Mouse (Mus musculus) CH12.LX (cell line): ENCODE measurements around the gene Ptges3l. TPM values are rescaled to one million over a fixed set of nuclear protein-coding genes. Genes with fewer than 3 reads are reported as not detected.
A peak's percentile ranks its signal among the peaks of the same experiment; 100 is the strongest.

ENCODE experiments used
- DNase-seq: peaks from one replicate; pipeline ENCODE4 v3.0.0-alpha.2; 2013; ENCODE audit errors: extremely low read depth
- H3K27ac ChIP-seq: 2 replicates; pipeline ENCODE4 v1.5.1; 2012; ENCODE audit warnings: low read depth, mild to moderate bottlenecking, control low read depth, moderate library complexity; ENCODE audit not compliant: insufficient read depth
- H3K27me3 ChIP-seq: replicated peaks from 2 replicates; pipeline ENCODE3; 2012; ENCODE audit warnings: inconsistent platforms
- H3K36me3 ChIP-seq, 2 experiments: replicated peaks in 1 of 2; 2 replicates each; pipeline versions ENCODE3 to v1.6.1; 2012; ENCODE audit warnings: inconsistent platforms in 1 of 2, low read length in 1 of 2, mild to moderate bottlenecking in 1 of 2, mixed read lengths in 1 of 2, moderate library complexity in 1 of 2; ENCODE audit not compliant: control insufficient read depth in 1 of 2, insufficient read depth in 1 of 2
- H3K4me1 ChIP-seq, 2 experiments: 2 replicates each; pipeline ENCODE4 v1.6.1; 2012; ENCODE audit warnings: inconsistent platforms in 1 of 2, moderate library complexity in 1 of 2; ENCODE audit not compliant: insufficient read depth in 2 of 2, control insufficient read depth in 1 of 2
- H3K4me2 ChIP-seq: 2 replicates; pipeline ENCODE4 v1.6.1; 2012; ENCODE audit warnings: low read depth, mild to moderate bottlenecking, control low read depth; ENCODE audit not compliant: poor library complexity, insufficient read depth, severe bottlenecking
- H3K4me3 ChIP-seq, 3 experiments: fragments of 150-350 bp in 1 of 3; sonication (generic) in 1 of 3; replicated peaks in 1 of 3; 2 replicates each; pipeline versions ENCODE3 to v1.5.1; 2011 to 2012; ENCODE audit warnings: low read depth in 2 of 3, low read length in 2 of 3, mild to moderate bottlenecking in 2 of 3, moderate library complexity in 2 of 3, control low read depth in 1 of 3, improper control_type of control experiment in 1 of 3, inconsistent platforms in 1 of 3, mixed read lengths in 1 of 3; ENCODE audit not compliant: poor library complexity in 1 of 3
- H3K79me2 ChIP-seq: replicated peaks from 2 replicates; pipeline ENCODE4 v1.6.1; 2012; ENCODE audit warnings: mild to moderate bottlenecking, moderate library complexity; ENCODE audit not compliant: control insufficient read depth, poor library complexity, insufficient read depth, severe bottlenecking; ENCODE audit errors: extremely low read depth
- H3K9ac ChIP-seq: 2 replicates; pipeline ENCODE4 v1.6.1; 2012; ENCODE audit warnings: low read depth, mild to moderate bottlenecking, control low read depth, moderate library complexity; ENCODE audit not compliant: insufficient read depth
- H3K9me3 ChIP-seq: replicated peaks from 2 replicates; pipeline ENCODE3; 2012; ENCODE audit warnings: low read length, inconsistent platforms, mixed read lengths
- BHLHE40 ChIP-seq: IDR thresholded peaks from 2 replicates; pipeline ENCODE4 v1.6.1; 2011; ENCODE audit warnings: mild to moderate bottlenecking, low read depth, low read length, improper control_type of control experiment
- CHD1 ChIP-seq: IDR thresholded peaks from 2 replicates; pipeline ENCODE4 v1.6.1; 2012; ENCODE audit warnings: low read depth, low read length, improper control_type of control experiment, inconsistent platforms
- CHD2 ChIP-seq: IDR thresholded peaks from 2 replicates; pipeline ENCODE4 v1.6.1; 2011; ENCODE audit warnings: low read length, improper control_type of control experiment
- CTCF ChIP-seq, 2 experiments: IDR thresholded peaks in 1 of 2; conservative IDR thresholded peaks in 1 of 2; 2 replicates each; pipeline ENCODE4 v1.5.1; 2011 to 2012; ENCODE audit warnings: low read depth in 2 of 2, low read length in 2 of 2, improper control_type of control experiment in 1 of 2, inconsistent platforms in 1 of 2, mild to moderate bottlenecking in 1 of 2, moderate library complexity in 1 of 2
- E2F4 ChIP-seq: IDR thresholded peaks from 2 replicates; pipeline ENCODE4 v1.6.1; 2011; ENCODE audit warnings: low read depth, low read length, improper control_type of control experiment; ENCODE audit not compliant: insufficient replicate concordance
- ELF1 ChIP-seq: IDR thresholded peaks from 2 replicates; pipeline ENCODE4 v1.6.1; 2014; ENCODE audit warnings: low read depth, mild to moderate bottlenecking, inconsistent platforms, low read length, improper control_type of control experiment
- EP300 ChIP-seq: IDR thresholded peaks from 2 replicates; pipeline ENCODE4 v1.6.1; 2011; ENCODE audit warnings: low read length, improper control_type of control experiment
- ETS1 ChIP-seq: conservative IDR thresholded peaks from 2 replicates; pipeline ENCODE4 v1.6.1; 2012; ENCODE audit warnings: low read depth, mild to moderate bottlenecking, inconsistent platforms, low read length, improper control_type of control experiment, moderate library complexity
- GABPA ChIP-seq: IDR thresholded peaks from 2 replicates; pipeline ENCODE4 v1.6.1; 2012; ENCODE audit warnings: low read depth, low read length, improper control_type of control experiment, inconsistent platforms; ENCODE audit not compliant: insufficient replicate concordance
- IRF4 ChIP-seq: IDR thresholded peaks from 2 replicates; pipeline ENCODE4 v1.6.1; 2014; ENCODE audit warnings: low read depth, mild to moderate bottlenecking, inconsistent platforms, low read length, improper control_type of control experiment
- JUN ChIP-seq: IDR thresholded peaks from 2 replicates; pipeline ENCODE4 v1.6.1; 2011; ENCODE audit warnings: low read depth, mild to moderate bottlenecking, low read length, improper control_type of control experiment, moderate library complexity; ENCODE audit not compliant: insufficient read depth
- JUND ChIP-seq: conservative IDR thresholded peaks from 2 replicates; pipeline ENCODE4 v1.6.1; 2011; ENCODE audit warnings: low read depth, low read length, improper control_type of control experiment
- KAT2A ChIP-seq: IDR thresholded peaks from 2 replicates; pipeline ENCODE4 v1.6.1; 2012; ENCODE audit warnings: low read length, improper control_type of control experiment, inconsistent platforms; ENCODE audit not compliant: insufficient replicate concordance
- MAFK ChIP-seq: IDR thresholded peaks from 2 replicates; pipeline ENCODE4 v1.6.1; 2011; ENCODE audit warnings: low read length, improper control_type of control experiment; ENCODE audit not compliant: insufficient replicate concordance
- MAZ ChIP-seq: IDR thresholded peaks from 2 replicates; pipeline ENCODE4 v1.6.1; 2012; ENCODE audit warnings: low read depth, mild to moderate bottlenecking, inconsistent platforms, low read length, improper control_type of control experiment, moderate library complexity
- MEF2A ChIP-seq: IDR thresholded peaks from 2 replicates; pipeline ENCODE4 v1.6.1; 2014; ENCODE audit warnings: low read depth, mild to moderate bottlenecking, inconsistent platforms, low read length, improper control_type of control experiment, borderline replicate concordance
- MYC ChIP-seq: IDR thresholded peaks from 2 replicates; pipeline ENCODE4 v1.6.1; 2011; ENCODE audit warnings: low read depth, mild to moderate bottlenecking, improper control_type of control experiment, low read length
- NELFE ChIP-seq: IDR thresholded peaks from 2 replicates; pipeline ENCODE4 v1.6.1; 2011; ENCODE audit warnings: low read depth, low read length, improper control_type of control experiment
- PAX5 ChIP-seq: IDR thresholded peaks from 2 replicates; pipeline ENCODE4 v1.6.1; 2012; ENCODE audit warnings: low read length, inconsistent platforms, mixed read lengths
- POLR2A ChIP-seq: IDR thresholded peaks from 2 replicates; pipeline ENCODE4 v1.6.1; 2011; ENCODE audit warnings: low read depth, mild to moderate bottlenecking, improper control_type of control experiment, low read length
- RAD21 ChIP-seq: IDR thresholded peaks from 2 replicates; pipeline ENCODE4 v1.6.1; 2011; ENCODE audit warnings: low read depth, mild to moderate bottlenecking, low read length, improper control_type of control experiment, moderate library complexity
- RCOR1 ChIP-seq: conservative IDR thresholded peaks from 2 replicates; pipeline ENCODE4 v1.6.1; 2012; ENCODE audit warnings: low read depth, mild to moderate bottlenecking, inconsistent platforms, low read length, improper control_type of control experiment
- SIN3A ChIP-seq: IDR thresholded peaks from 2 replicates; pipeline ENCODE4 v1.6.1; 2012; ENCODE audit warnings: low read length, improper control_type of control experiment, inconsistent platforms
- SMC3 ChIP-seq: IDR thresholded peaks from 2 replicates; pipeline ENCODE4 v1.6.1; 2011; ENCODE audit warnings: low read depth, low read length, improper control_type of control experiment
- TBP ChIP-seq: conservative IDR thresholded peaks from 2 replicates; pipeline ENCODE4 v1.6.1; 2011; ENCODE audit warnings: low read depth, low read length, improper control_type of control experiment
- TCF12 ChIP-seq: IDR thresholded peaks from 2 replicates; pipeline ENCODE4 v1.6.1; 2014; ENCODE audit warnings: low read depth, mild to moderate bottlenecking, inconsistent platforms, low read length, improper control_type of control experiment
- UBTF ChIP-seq: IDR thresholded peaks from 2 replicates; pipeline ENCODE4 v1.6.1; 2012; ENCODE audit warnings: low read depth, mild to moderate bottlenecking, inconsistent platforms, low read length, improper control_type of control experiment, moderate library complexity
- USF1 ChIP-seq: IDR thresholded peaks from 2 replicates; pipeline ENCODE4 v1.6.1; 2014; ENCODE audit warnings: low read depth, mild to moderate bottlenecking, inconsistent platforms, low read length, improper control_type of control experiment
- USF2 ChIP-seq: conservative IDR thresholded peaks from 2 replicates; pipeline ENCODE4 v1.6.1; 2011; ENCODE audit warnings: low read depth, low read length, improper control_type of control experiment
- ZC3H11A ChIP-seq: IDR thresholded peaks from 2 replicates; pipeline ENCODE4 v1.6.1; 2012; ENCODE audit warnings: low read depth, mild to moderate bottlenecking, inconsistent platforms, low read length, improper control_type of control experiment
- ZMIZ1 ChIP-seq: IDR thresholded peaks from 2 replicates; pipeline ENCODE4 v1.6.1; 2012; ENCODE audit warnings: low read depth, mild to moderate bottlenecking, inconsistent platforms, low read length, improper control_type of control experiment
- ZNF384 ChIP-seq: IDR thresholded peaks from 2 replicates; pipeline ENCODE4 v1.6.1; 2012; ENCODE audit warnings: low read depth, low read length, improper control_type of control experiment, inconsistent platforms
- dilution Hi-C: fragments of 300-500 bp; cut with MboI; formaldehyde crosslinking; loops from 2 replicates; pipeline ENCODE4 v1.14.3; 2020; ENCODE audit warnings: low sequenced_read_pairs; ENCODE audit not compliant: extremely low pct_unique_long_range_greater_than_20kb, extremely low pct_ligation_motif_present
- in situ Hi-C: fragments of 300-500 bp; cut with MboI; formaldehyde crosslinking; loops from 3 replicates; pipeline ENCODE4 v1.14.3; 2019; ENCODE audit warnings: low sequenced_read_pairs, low pct_ligation_motif_present, low pct_unique_long_range_greater_than_20kb, mixed read lengths
- polyA plus RNA-seq: library from polyadenylated mRNA; unstranded; fragments of >175 nt; gene quantifications from 2 replicates; pipeline ENCODE4 v1.2.1, GENCODE M21; 2012; ENCODE audit warnings: low read depth; ENCODE audit not compliant: insufficient read length
- total RNA-seq, 2 experiments: library from RNA; depleted of rRNA; stranded (reverse); fragments of 300-350 nt in 1 of 2; fragments of >200 nt in 1 of 2; gene quantifications; 2 replicates each; pipeline ENCODE4 v1.2.3; 2012 to 2014

Ptges3l gene
- total and polyA plus RNA-seq, 3 experiments: 1.9 to 3.0 (median 2.4) TPM

- TF ChIP-seq SMC3: no peak
- TF ChIP-seq GABPA: no peak; the same call in 1 of the 2 replicates
- 0 out of 4 replicates have a peak, but pooled peaks of 1 of the 2 experiments have one; percentile 1 for TF ChIP-seq CTCF (conservative IDR thresholded peaks at IDR 0.05 in 1 of 2, IDR thresholded peaks at IDR 0.05 in 1 of 2; ENCODE audit: low read depth in 2 of 2, low read length in 2 of 2)
- 0 out of 2 replicates have a peak, but pooled peaks have one; percentile 52 for TF ChIP-seq MYC
- 0 out of 2 replicates have a peak, but pooled peaks have one; percentile 53 for TF ChIP-seq RCOR1
- peak; percentile 53; the same call in 1 of the 2 replicates for TF ChIP-seq TBP
- TF ChIP-seq KAT2A: peak; percentile 80; the same call in 1 of the 2 replicates
- peak; percentile 37 for TF ChIP-seq JUND
- peak; percentile 63; the same call in 1 of the 2 replicates for TF ChIP-seq ELF1
- peak; percentile 67 for TF ChIP-seq NELFE
- TF ChIP-seq UBTF: 0 out of 2 replicates have a peak, but pooled peaks have one; percentile 72
Observed at GRCm38 (mm10) chr11:101417101-101417855, 7.9 kb downstream of the Ptges3l start, which contains the start of gene Aarsd1 (continued).

DNA sequence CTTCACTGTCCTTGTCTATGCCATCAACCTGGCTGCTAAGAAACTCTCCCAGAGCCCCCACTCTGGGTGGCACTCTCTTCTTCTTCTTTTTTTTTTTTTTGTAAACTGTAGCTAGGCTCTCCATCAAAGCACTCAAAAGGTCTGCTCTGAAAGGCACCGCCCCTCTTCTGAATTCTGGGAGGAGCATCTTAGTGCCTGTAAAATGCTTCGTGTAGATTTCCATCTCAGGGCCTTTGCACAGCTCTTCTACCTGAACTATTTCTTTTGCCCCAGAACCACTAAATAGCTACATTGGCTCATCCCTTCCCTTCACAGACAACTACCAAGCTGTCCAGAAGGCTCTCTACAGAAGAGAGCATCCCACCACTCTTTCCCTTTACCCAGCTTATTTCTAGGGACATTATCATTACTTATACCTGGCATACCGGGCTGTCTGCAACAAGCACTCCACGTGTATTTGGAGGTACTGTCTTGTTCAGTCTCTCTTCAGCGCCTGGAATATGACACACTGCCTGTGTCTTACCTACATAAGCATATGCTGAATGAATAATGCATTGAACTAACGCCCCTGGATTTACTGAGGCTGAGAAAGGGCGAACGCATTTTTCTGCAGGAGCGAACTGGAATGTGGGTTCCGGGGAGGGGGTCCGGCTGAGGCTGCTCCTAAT is 8.6 kb downstream of the Ptges3l start:
- Histone ChIP-seq H3K9me3 (no peaks in the 10 kb centered on the region), H3K9ac (peak overlapping the region; percentile 65), H3K4me3 (peak overlapping the region; percentile 76 to 94 (median 78)), H3K4me1 (peaks cover 0 to 23% of the 10 kb centered on the region in 2 experiments; a peak in 2 of 4 replicates), H3K79me2 (peaks cover 12% of the 10 kb centered on the region), H3K36me3 (peaks cover 19 to 31% of the 10 kb centered on the region in 2 experiments), H3K27ac (peak overlapping the region; percentile 44), H3K27me3 (no peaks in the 10 kb centered on the region), H3K4me2 (peak overlapping the region; percentile 90)
- dilution Hi-C loops (no loop called here), in situ Hi-C loops (no loop called here)
- DNase-seq: peak; percentile 85
- TF ChIP-seq IRF4 (0 out of 2 replicates have a peak, but pooled peaks have one; percentile 11), GABPA (no peak), MAFK (no peak), RCOR1 (0 out of 2 replicates have a peak, but pooled peaks have one; percentile 22), ZC3H11A (no peak), USF2 (no peak), ZNF384 (peak; percentile 84), ELF1 (no peak), CHD1 (0 out of 2 replicates have a peak, but pooled peaks have one; percentile 16), CHD2 (no peak), MEF2A (no peak), JUN (no peak), SMC3 (no peak), CTCF (conservative IDR thresholded peaks at IDR 0.05 in 1 of 2, IDR thresholded peaks at IDR 0.05 in 1 of 2; ENCODE audit: low read depth in 2 of 2, low read length in 2 of 2) (no peak), PAX5 (no peak), MAZ (0 out of 2 replicates have a peak, but pooled peaks have one; percentile 23), EP300 (no peak), JUND (no peak), ETS1 (no peak), BHLHE40 (no peak), RAD21 (no peak), POLR2A (peak; percentile 30; the same call in 1 of the 2 replicates), TCF12 (0 out of 2 replicates have a peak, but pooled peaks have one; percentile 27), E2F4 (no peak), ZMIZ1 (peak; percentile 33; the same call in 1 of the 2 replicates), SIN3A (peak; percentile 74), USF1 (no peak)
